Mouse (Mus musculus): ENCODE data around the gene Gm609.
A peak's percentile ranks its signal among the peaks of the same experiment; 100 is the strongest.
"Not testable (repeated sequence)": the region's sequence is repeated elsewhere in the genome, so short reads cannot be mapped to it uniquely, and the experiment has no call there.

Gene Gm609

DNA sequence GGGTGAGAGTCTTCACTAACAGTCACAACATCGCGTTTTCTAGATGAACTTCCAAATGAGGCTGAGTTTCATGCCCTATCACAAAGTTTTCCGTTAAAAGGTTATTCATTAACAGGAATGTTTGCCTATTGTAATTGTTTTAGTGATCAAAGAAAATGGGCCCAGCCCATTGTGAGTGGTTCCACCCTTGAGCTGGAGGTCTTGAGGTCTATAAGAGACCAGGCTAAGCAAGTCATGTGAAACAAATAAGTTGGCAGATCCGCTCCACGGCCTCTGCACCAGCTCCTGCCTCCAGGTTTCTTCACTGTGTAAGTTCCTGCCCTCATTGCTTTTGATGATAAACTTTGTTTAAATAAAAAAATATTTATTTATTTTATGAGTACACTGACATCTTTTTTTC is at the start of gene Gm609:
TSS of gene Gm609 (minus strand) at position 43 of the 400 bp plus-strand sequence.
- peak; percentile 13 for DNase-seq

DNA sequence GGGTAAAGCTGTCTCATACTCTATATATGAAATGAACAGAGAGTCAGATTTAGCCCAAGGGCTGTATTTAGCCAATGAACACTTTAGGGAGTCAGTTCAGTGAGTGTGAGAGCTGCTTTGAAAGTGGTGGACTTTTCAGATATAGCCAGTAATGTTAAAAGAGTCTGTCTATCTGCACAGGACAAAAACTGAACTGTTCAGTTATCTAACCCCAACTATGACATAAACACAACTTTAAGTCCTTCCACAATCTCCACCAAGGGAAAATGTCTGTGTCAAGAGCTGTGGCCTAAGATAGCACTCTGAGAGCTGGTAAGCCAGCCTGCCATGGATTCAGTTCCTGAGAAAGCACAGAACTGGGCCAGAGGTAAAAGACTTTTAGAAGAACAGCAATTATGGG is 49.3 kb upstream of the Gm609 start:
- no peak for DNase-seq

DNA sequence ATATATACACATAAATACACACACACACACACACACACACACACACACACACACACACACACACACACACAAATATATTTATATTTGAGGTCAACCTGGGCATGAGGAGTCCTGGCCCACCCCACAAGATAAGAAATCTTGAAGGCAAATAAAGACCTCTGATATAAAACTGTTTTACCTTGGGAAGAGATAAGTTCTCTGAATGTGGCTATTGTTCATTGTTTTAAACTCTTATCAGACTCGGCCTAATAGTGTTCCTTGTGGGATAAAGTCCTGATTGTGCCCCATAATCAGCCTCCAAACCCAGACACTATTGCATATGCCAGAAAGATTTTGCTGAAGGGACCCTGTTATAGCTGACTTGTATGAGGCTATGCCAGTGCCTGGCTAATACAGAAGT is 45.6 kb upstream of the Gm609 start:
- DNase-seq = not testable (repeated sequence)

DNA sequence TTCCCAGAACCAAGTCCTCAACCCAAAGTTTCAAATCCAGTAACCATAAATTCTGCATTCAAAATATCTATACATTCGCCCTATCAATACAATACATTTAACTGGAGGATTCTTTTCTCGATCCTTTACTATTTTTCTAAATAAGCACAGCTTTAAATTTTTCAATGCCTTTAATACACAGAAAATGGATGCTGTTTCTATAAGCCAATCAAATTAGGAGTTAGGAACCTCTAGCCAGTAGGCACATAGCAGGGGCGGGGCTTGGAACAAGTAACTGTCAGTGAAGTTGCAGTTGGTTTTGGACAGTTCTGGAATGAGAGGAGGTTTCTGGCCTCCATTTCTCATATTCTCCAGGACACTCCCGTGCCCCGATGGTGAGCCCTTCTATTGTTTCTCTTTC is 42.2 kb upstream of the Gm609 start, which contains the start of gene Slc9c1:
TSS of gene Slc9c1 (plus strand) at position 301 of the 400 bp plus-strand sequence.
- DNase-seq = no peak

DNA sequence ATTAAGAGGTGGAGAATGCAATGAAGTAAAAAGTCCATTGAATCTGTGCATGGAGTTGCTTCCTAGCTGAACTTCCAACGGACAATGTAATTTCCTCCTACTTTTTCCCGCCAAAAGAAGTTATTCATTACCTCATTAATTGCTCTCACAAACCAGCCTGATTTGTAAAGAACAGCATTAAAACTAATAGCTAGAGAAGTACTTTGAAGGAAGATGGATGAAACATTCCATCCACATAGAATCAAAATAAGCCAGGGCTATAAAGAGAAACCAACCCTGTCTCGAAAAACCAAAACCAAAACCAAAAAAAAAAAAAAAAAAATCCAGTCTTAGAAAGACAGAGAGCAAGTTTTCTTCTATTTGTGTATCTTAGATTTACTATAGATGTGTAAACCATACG is 39.2 kb upstream of the Gm609 start, which contains the start of gene Gm17783:
TSS of gene Gm17783 (minus strand) at position 101 of the 400 bp plus-strand sequence.
- DNase-seq = no peak

DNA sequence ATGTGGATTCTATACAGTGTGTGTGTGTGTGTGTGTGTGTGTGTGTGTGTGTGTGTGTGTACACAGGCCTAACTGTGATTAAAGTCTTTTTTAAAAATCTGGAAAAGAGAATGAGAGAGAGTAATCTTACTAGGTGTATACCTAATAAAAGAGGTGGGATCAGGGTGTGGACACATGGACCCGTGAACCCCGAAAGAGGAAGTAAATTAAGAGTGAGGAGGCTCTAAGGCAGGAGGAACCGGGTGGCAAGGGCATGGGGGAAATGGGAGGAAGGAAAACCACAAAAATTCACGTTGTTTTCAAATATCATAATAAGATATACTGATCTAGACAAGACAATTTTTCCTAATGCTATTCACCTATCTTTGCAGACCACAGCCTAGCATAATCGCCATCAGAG is 32.8 kb upstream of the Gm609 start:
- DNase-seq = no peak

DNA sequence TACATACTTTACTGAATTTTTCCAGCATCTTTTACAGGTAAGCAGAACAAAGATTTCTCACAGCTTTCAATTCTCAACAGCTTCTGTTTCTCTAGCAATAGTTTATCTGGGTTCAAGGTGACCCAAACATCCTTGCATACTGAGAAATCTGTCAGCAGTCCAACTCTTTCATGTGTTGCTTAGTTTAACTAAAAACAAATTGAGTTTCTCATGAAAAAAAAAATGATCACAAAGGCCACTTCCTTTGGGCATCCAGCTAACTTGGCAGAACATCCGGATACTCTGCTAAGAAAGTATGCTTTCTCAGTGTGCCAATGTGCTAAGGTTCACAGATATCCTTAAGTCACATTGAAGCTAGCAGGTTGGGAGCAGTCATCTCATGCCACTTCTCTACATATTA is 2.6 kb upstream of the Gm609 start:
- peak; percentile 80 for DNase-seq

DNA sequence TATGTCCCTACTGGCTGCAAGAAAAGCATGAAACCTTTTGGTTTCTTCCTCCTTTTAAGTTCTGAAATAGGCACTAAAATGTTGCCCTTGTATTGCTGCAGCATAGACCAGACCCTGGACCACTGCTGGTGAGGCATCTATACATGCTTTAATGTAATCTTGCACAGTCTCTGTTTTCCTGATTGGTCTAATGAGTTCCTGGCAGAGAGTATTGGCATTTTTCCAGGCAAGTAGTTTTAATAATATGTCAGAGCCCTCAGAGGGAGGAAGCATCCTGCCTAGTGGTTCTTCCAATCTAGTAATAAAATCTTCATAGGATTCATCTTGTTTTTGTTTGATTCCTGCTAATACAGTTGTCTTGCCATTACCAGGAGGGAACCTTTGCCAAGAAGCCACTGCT is 15.8 kb downstream of the Gm609 start:
- DNase-seq = no peak

DNA sequence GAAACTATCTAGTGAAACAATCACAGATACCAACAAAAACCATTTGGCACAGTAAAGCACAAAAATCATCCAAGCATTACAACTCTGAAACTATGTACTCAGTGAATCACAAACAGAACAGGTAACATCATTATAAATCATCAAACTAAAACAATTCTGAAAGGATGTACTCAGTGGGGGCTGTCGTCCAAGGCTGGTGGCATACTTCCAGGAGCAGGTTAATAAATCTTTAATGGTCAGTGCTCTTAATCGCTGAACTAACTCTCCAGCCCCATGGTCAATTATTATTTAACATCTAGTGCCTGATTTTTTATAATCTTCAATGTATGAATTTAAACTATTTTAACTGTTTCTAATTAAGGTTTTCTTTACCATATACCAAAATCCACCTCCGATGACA is 20.9 kb downstream of the Gm609 start:
- peak; percentile 89 for DNase-seq

DNA sequence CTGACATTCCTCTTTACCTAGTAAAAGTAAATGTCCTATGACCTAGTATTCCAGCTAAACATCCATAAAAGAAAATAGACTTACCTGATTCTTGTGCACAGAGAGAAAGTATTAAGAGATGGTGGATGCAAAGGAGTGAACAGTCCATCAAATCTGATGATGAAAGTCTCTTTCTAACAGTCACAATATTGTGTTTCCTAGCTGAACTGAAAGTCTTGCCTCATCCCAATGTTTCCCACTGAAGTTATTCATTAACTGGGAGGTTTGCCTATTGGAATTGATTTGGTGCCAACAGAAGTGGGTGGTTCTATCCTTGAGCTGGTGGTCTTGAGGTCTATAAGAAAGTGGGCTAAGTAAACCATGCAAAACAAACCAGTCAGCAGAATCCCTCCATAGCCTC is 38.0 kb downstream of the Gm609 start:
- DNase-seq = no peak

DNA sequence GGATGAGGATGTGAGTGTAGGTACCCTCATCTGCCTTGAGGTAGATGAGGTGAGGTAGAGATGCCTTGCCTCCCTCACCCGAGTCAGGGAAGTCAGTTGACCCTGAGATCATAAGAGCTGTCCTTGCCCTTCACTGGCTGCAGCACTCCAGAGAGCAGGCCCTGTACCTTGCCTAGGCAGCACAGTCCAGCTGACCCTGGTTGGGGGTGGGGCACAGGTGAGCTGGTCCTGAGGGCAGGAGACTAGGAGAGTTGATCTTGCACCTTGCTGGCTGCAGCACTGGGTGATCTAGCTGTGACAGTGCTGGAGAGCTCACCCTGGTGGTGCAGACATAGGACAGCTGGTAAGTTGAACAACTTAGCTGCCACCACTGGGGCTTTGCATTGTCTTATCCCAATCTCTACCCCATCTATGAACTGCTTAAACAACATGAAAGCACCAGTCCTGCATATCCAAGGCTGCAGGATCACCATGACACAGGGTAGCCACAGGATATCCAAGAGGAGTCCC is 55.5 kb downstream of the Gm609 start:
- DNase-seq = no peak

DNA sequence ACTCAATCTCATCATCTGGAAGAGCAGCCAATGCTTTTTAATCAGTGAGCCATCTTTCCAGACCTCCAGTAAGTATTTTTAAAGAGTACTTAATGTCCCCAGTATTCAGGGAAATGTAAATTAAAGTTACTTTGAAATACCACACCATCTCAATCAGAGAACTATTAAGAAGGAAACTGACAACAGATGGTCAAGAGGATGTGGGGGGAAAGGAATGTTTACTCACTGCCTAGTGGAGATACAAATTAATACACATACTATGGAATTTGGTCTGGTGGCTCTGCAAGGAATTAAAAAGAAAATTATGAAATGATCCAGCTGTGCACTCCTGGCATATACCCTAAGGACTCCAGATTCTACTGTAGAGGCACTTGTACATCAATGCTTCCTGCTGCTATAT is 57.2 kb downstream of the Gm609 start:
- no peak for DNase-seq

DNA sequence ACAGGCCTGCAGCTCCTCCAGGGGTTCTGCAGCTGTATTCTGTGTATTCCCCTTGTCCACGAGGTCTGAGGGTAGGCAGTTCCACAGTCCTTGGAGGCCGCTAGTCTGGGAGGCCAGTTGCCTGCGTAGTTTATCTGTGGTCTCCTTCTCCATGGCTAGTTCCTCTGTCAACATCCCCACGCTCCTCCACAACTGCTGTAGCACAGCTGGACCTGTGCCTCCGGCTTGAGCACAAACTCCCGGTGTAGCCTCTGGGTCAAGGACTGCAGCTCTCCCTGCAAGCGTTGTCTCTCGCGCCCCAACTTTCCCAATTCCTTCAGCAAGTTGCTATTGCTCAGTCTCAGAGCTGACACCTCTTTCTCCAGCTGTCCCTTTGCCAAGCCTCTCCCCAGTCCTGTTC is 65.1 kb downstream of the Gm609 start:
- no peak for DNase-seq

DNA sequence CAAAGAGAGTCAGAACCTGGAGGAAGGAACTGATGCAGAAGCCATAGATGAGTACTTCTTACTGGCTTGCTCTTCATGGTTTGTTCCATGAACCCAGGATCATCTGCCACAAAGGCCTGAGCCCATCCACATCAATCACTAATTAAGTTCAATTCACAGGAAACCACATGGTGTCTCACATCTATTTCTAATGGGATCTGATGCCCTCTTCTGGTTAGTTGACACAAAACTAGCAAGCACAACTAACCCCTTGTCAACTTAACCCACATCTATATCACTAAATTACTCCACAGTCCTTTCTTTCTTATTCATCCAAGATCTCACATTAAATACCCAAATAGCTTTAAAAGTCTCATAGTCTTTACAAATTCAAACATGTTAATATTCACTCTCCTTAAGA is 79.3 kb downstream of the Gm609 start:
- DNase-seq = no peak

DNA sequence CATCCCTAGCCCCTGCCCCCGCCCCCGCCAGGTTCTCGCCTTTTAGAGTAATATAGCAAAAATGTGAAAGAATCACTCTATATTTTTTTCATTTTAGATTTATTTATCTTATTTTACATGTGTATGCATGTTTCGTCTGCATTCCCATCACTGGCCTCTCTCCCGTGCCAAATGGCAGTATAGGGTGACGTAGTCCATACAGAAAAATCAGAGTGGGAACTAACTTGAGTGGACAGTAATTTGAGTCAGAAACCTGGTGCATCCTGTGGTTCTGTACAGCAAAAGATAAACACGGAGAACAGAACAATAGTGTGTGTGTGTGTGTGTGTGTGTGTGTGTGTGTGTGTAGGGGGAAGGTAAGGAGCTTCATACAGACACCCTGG is 83.7 kb downstream of the Gm609 start:
- not testable (repeated sequence) for DNase-seq

DNA sequence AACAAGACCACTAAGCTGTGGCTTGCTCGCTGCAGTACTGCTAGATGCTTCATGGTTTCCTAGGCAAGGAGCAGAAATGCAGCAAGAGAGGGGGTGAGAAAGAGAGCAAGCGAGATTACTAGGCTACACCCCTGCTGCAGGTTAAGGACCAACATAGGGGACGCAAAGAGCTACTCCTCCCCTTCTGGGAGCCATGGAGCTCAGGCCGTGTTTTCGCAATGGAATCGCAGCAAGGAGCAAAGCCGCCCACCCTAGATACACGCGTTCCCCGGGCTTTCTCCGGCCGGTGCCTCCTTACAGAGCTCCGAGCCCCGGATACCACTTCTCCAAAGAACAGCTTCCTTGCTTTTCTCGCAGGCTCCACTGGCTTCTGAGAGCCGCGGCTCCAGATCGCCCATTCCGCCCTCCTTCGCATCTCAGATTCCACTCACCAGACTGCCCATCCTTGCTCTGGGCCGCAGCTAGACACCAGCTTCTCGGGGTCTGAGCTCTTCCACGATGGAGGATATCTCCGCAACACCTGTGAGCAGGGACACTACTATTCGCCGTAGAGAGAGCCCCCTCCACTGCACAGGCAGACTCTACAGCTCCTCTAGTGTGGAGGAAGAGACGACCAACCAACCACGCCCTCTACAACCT is 84.2 kb downstream of the Gm609 start, which contains the start of gene Cd200:
TSS of gene Cd200 (minus strand) at position 629 of the 639 bp plus-strand sequence.
- DNase-seq = peak; percentile 55

DNA sequence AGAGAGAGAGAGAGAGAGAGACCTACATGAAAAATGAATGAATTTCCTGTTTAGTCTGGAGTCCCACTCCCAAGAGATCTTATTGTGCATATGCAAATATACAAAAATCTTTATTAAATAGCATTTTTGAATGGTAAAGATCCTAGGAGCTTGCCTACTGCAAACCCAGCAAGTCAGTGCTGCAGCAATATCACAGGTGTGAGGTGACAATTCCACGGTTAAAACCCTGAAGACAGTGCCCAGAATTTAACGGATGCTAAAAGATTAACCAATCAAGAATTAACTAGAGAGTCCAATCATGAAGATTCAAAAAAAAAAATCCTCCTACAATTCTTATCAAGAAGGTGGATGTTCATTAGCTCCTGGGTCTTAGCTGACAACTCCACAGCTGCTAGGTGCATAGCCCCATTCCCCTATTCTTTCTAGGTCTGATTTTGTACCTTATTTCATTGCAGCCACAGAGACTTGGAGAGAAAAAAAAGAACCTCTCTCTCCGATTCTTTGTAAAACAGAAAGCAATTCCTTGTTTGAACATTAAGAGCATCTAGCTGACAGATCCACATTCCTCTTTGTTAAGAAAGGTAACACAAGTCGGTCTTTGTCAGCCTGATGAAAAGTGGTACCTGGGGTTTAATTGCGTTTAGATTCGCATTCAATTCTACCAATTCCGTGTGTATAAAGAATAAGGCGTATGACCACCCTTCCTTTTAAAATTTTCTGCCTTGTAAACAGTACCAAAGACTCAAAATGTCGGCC is 84.9 kb downstream of the Gm609 start:
- DNase-seq = no peak

DNA sequence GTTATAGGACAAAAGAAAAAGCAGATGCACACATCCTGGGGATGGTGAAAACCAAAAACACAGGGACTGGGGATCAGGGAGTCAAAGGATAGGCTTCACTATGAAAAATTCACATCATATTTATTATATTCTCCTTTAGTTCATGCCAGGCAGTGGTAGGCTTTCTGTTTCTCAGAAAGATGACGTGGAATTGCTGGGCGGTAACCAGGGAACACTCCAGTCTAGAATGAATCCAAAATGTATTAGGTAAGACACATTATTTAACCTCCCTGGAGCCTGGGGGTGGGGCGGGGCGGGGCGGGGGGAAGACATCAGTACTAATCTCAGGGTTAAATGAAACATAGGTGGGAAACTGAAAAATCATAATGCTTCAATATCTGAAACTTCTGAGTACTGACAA is 85.7 kb downstream of the Gm609 start:
- DNase-seq = no peak

DNA sequence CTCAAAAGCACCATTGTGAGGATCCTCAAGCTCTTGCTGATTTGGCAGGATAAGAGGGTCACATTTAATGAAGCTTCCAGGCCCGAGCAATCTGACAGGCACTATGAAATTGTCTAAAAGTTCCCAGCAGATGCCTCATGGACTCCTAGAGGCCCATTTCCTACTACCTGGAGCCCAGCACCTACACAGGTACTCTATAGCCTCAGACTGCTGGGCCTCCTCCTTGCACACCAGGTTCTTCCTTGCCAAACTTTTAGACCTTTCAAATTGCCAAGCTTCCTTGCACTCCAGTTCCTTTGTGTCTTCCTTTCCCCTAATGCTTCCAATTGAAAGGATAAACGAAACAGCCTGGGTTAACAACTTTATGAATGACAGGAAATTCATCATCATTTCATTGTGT is 89.8 kb downstream of the Gm609 start:
- DNase-seq = no peak

DNA sequence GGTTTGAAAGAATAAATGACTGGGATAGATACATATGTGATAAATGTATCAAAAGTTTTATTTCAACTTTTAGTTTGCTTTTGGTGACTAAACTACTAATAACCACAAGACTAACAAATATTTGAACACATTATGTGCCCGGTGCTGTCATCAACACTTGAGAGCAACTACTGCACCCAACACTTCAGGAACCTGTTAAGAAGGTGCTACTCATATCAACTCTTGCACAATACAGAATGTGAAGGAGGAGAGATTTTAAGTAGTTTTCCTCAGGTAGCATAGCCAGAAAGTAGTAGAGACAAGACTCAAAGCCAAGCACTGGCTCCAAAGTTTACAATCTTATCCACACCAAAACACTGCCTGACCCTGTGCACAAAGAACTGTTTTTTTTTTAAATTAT is 90.7 kb downstream of the Gm609 start:
- DNase-seq = no peak

DNA sequence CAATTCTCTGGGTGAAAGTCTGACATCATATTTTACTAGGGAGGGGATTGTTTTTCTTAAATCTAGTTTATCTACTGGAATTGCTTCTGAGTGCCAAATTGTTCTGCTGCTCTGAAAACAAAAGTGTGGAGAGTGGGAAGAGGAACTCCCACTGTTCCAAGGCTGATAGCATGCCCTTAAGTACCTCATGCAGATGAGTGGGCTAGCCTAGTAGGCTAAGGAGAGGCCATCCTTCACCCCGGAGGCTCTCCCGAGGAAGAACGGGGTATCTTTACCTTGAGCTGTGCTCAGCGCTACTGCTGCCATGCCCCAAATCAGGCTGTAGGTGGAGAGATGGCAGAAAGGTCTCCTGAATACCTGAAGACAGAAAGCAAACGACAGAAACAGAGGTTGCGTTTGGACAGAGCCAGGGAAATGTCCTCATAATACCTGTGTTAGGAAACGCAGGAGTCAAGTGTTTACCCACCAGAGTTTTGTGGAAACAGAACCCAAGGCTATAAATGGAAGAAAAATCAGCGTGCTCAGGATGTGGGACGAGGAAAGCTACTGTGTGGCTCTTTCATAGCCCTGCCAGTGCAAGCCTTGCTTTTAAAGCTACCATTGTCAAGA is 92.7 kb downstream of the Gm609 start:
- DNase-seq = no peak

DNA sequence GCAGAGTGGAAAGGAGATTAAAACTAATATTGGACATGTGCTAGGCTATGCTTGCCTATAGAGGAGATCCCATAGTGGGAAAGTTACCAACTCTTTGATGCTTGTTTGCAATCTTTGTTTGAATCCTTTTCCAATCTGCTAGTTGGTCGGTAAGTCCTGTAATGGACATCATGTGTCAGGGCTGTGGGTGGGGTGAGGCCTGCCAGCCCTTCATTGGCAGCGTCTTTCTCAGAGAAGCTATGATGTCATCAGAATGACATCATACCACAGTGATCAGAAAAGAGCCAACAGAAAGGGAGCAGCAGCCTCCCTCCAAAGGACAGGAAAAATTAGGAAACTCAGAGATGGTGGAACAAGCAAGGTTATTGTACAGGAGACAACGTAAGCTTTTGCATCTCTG is 93.4 kb downstream of the Gm609 start:
- no peak for DNase-seq

DNA sequence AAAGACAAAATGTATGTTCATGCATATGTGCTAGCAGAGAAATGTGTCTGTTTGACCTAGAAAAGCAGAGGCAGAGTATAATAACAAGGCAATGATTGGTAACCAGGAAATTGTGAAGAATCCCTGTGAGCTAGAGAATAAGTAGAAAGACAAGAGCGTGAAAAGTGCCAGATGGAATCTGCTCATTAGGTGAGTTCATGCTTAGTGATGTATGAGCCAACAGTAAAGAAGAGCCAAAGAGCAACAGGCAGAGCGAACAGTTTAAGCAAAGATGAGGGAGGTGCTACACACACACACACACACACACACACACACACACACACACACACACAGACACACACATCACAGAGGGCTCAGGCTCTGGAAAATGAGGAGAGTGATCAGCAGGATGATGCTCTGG is 95.3 kb downstream of the Gm609 start:
- no peak for DNase-seq

DNA sequence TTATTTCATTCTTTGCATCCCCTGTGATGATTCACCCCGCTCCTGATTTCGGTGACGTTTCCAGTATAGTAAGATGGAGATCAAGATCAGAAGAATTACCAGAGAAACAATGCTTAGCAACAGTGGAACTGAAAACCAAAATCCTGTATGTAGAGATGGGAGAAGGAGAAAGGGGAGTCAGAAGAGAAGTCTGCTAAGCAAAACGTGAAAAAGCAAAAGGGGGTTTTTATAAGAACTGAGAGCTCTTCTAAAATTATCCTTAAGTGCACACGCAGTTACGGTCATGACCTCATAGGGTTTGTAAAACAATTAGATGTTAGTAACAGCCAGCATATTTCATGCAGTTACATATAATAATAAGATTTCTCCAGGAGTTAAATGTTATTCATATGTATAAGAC is 100.5 kb downstream of the Gm609 start:
- no peak for DNase-seq

All from kidney, adult 9 months (tissue).